10 mouse cellular contexts compared by ENCODE assay signal in the genomic region with DNA sequence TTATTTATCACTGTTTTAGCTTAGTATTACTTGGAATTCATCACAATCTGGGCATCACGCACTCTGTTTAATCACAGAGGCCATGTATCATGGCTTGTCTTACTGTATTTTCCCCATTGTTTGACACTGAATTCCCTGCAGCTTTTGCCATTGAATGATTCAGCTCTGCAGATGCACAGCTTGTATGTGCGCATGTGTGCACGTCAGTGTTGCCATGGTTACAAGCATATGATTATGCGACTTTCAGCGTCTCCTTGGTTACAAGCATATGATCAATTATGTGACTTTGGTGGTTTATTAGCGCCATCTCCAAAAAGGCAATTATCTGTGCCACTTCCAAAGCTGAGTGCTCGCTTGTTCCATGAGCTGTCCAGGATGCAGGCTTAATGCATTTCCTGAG. TPM values are rescaled to one million over a fixed set of nuclear protein-coding genes. Genes with fewer than 3 reads are reported as not detected.
DNase-seq lines count a peak whose midpoint lies in the region; ATAC-seq and TF ChIP-seq lines count a peak whose summit lies in the region.
"Had no signal": no experiment of that assay in that cellular context is flagged by ENCODE, and none has a peak within 500 bp of the region (broad histone marks: within the 10 kb centered on the region; RNA-seq: fewer than 3 reads in every experiment).

No protein-coding gene starts in this region.

- peak overlapping the region; percentile 57; the same call in 1 of the 2 replicates for H3K4me3 ChIP-seq in forebrain, embryonic 10.5 days
- H3K4me3 ChIP-seq in layer of hippocampus, adult 2 months: peak overlapping the region; percentile 57
- H3K4me3 ChIP-seq in midbrain, postnatal 0 days (ENCODE audit: low read depth, low read length): peak overlapping the region; percentile 49
- H3K4me3 ChIP-seq: embryonic facial prominence, embryonic 13.5 days; limb, embryonic 13.5 days had no signal

- H3K9me3 ChIP-seq in forebrain, embryonic 10.5 days: peaks cover 31% of the 10 kb centered on the region
- no peaks in the 10 kb centered on the region for H3K9me3 ChIP-seq in midbrain, postnatal 0 days (ENCODE audit: low read length)

- H3K36me3 ChIP-seq in forebrain, embryonic 10.5 days (replicated peaks): peaks cover 79% of the 10 kb centered on the region
- peaks cover 32% of the 10 kb centered on the region for H3K36me3 ChIP-seq in midbrain, postnatal 0 days (ENCODE audit: insufficient read depth, low read length)

- no peaks in the 10 kb centered on the region for H3K27me3 ChIP-seq in forebrain, embryonic 10.5 days (ENCODE audit: poor library complexity, severe bottlenecking)
- H3K27me3 ChIP-seq in midbrain, postnatal 0 days (ENCODE audit: insufficient read depth, low read length): no peaks in the 10 kb centered on the region
- H3K27me3 ChIP-seq: embryonic facial prominence, embryonic 13.5 days; limb, embryonic 13.5 days had no signal

- H3K27ac ChIP-seq in forebrain, embryonic 10.5 days: no peak overlapping the region
- H3K27ac ChIP-seq in layer of hippocampus, adult 2 months: peak overlapping the region; percentile 88
- H3K27ac ChIP-seq in midbrain, postnatal 0 days (ENCODE audit: low read depth, low read length): peak overlapping the region; percentile 86
- H3K27ac ChIP-seq: embryonic facial prominence, embryonic 13.5 days; limb, embryonic 13.5 days had no signal

- H3K4me2 ChIP-seq in midbrain, postnatal 0 days (ENCODE audit: low read depth, low read length, poor library complexity, severe bottlenecking): peak overlapping the region; percentile 45
- H3K4me2 ChIP-seq: embryonic facial prominence, embryonic 13.5 days; limb, embryonic 13.5 days had no signal

- peak; percentile 63 for ATAC-seq in midbrain, postnatal 0 days (ENCODE audit: low FRiP score)

- DNase-seq in MN1 (ENCODE audit: low spot score): peak; percentile 15
- DNase-seq in forebrain, embryonic 10.5 days (ENCODE audit: extremely low spot score, low spot score): no peak
- peak; percentile 77 to 91 for DNase-seq in layer of hippocampus, adult 2 months (ENCODE audit: low spot score in 2 of 2)
- peak; percentile 93 for DNase-seq in midbrain, postnatal 0 days (ENCODE audit: low spot score)
- no peak for DNase-seq in lung, postnatal 25 days (ENCODE audit: low spot score)
- no peak for DNase-seq in urinary bladder, adult 18-20 months (ENCODE audit: low spot score in 2 of 2)
- no peak for DNase-seq in thymus, postnatal 10 days (ENCODE audit: low spot score in 2 of 2)
- no peak for DNase-seq in heart, postnatal 4 days

- peak overlapping the region; percentile 57 for H3K9ac ChIP-seq in midbrain, postnatal 0 days (replicated peaks; ENCODE audit: low read length, poor library complexity, severe bottlenecking)
- H3K9ac ChIP-seq: embryonic facial prominence, embryonic 13.5 days; limb, embryonic 13.5 days had no signal

- peaks cover 19% of the 10 kb centered on the region for H3K4me1 ChIP-seq in forebrain, embryonic 10.5 days
- H3K4me1 ChIP-seq in midbrain, postnatal 0 days (ENCODE audit: insufficient read depth, low read length): 0 out of 2 replicates have a peak, but pooled peaks cover 4% of the 10 kb centered on the region
- H3K4me1 ChIP-seq: embryonic facial prominence, embryonic 13.5 days; limb, embryonic 13.5 days had no signal

- WGBS in forebrain, embryonic 10.5 days: 83% methylated on average over 7 of the region's 7 CpGs
- WGBS in midbrain, postnatal 0 days: 17% methylated on average over 7 of the region's 7 CpGs

- no peak for TF ChIP-seq CTCF in layer of hippocampus, adult 2 months (conservative IDR thresholded peaks at IDR 0.05)
- no peak for TF ChIP-seq CTCF in midbrain, postnatal 0 days (IDR thresholded peaks at IDR 0.05)

RNA-seq across cellular contexts. Expression of a gene that starts 49.5 kb away (rescaled TPM):
- 75.3 and 82.2 TPM in 2 replicates for polyA plus RNA-seq in forebrain, embryonic 10.5 days (2016; fragmentation: Nextera tagmentation; extraction: Ambion mirVana)
- total RNA-seq in layer of hippocampus, adult 2 months (2021): 10 to 100 TPM; 25.0 to 31.2 TPM
- total RNA-seq in midbrain, postnatal 0 days (2014; rRNA removed): 37.1 and 39.0 TPM in 2 replicates
- 34.8 and 42.7 TPM in 2 replicates for polyA plus RNA-seq in midbrain, postnatal 0 days (2015; fragmentation: Nextera tagmentation; extraction: Ambion mirVana)
- 10 to 100 TPM; 43.8 to 45.7 TPM for total RNA-seq in heart, postnatal 4 days (2021)

RNA-seq across cellular contexts. Expression of a gene that starts 53.9 kb away (rescaled TPM):
- 40.4 and 40.7 TPM in 2 replicates for polyA plus RNA-seq in forebrain, embryonic 10.5 days (2016; fragmentation: Nextera tagmentation; extraction: Ambion mirVana)
- total RNA-seq in layer of hippocampus, adult 2 months (2021): 10 to 100 TPM; 46.9 to 59.3 TPM
- total RNA-seq in midbrain, postnatal 0 days (2014; rRNA removed): 23.5 and 35.7 TPM in 2 replicates
- 26.3 and 26.4 TPM in 2 replicates for polyA plus RNA-seq in midbrain, postnatal 0 days (2015; fragmentation: Nextera tagmentation; extraction: Ambion mirVana)
- total RNA-seq in heart, postnatal 4 days (2021): 10 to 100 TPM; 34.9 to 36.3 TPM

Comparison
In these comparisons a context has a peak if more than half of its experiments do, and no peak if none do; other contexts are left out.
1. DNase-seq: peak in MN1 (single experiment), layer of hippocampus, adult 2 months (2 of 2) and midbrain, postnatal 0 days (single experiment); none in forebrain, embryonic 10.5 days (single experiment), lung, postnatal 25 days (single experiment), urinary bladder, adult 18-20 months (0 of 2), thymus, postnatal 10 days (0 of 2) and heart, postnatal 4 days (single experiment).
2. Peak in every context shown above with its lines, with median percentiles within 50 percentile points of each other: H3K4me3 ChIP-seq.